Mouse (Mus musculus) ES-E14 (cell line): ENCODE data around the gene Galnt4. TPM values are rescaled to one million over a fixed set of nuclear protein-coding genes. Genes with fewer than 3 reads are reported as not detected.
A peak's percentile ranks its signal among the peaks of the same experiment; 100 is the strongest.

Source experiments
- DNase-seq: peaks from one replicate; pipeline ENCODE4 v3.0.0-alpha.2; 2013; ENCODE audit warnings: low read depth, low spot score
- H3K27ac ChIP-seq: 2 replicates; pipeline ENCODE4 v1.5.1; 2012; ENCODE audit warnings: low read depth, mild to moderate bottlenecking, low read length, moderate library complexity, mixed read lengths; ENCODE audit not compliant: poor library complexity, insufficient read depth, severe bottlenecking
- H3K36me3 ChIP-seq: 2 replicates; pipeline ENCODE4 v1.6.1; 2012; ENCODE audit warnings: mild to moderate bottlenecking, low read length, moderate library complexity, mixed read lengths; ENCODE audit not compliant: control insufficient read depth, poor library complexity, insufficient read depth, severe bottlenecking
- H3K4me1 ChIP-seq, 2 experiments: fragments of 150-350 bp in 1 of 2; sonication (generic) in 1 of 2; 2 replicates each; pipeline ENCODE4 v1.6.1; 2012; ENCODE audit warnings: low read length in 2 of 2, mild to moderate bottlenecking in 1 of 2, mixed read lengths in 1 of 2; ENCODE audit not compliant: control insufficient read depth in 2 of 2, insufficient read depth in 2 of 2, poor library complexity in 1 of 2
- H3K4me3 ChIP-seq, 2 experiments: fragments of 150-350 bp in 1 of 2; sonication (generic) in 1 of 2; 2 replicates each; pipeline ENCODE4 v1.5.1; 2012; ENCODE audit warnings: low read length in 2 of 2, low read depth in 1 of 2, mild to moderate bottlenecking in 1 of 2, mixed read lengths in 1 of 2; ENCODE audit not compliant: insufficient read depth in 1 of 2, poor library complexity in 1 of 2, severe bottlenecking in 1 of 2
- H3K9ac ChIP-seq: 2 replicates; pipeline ENCODE4 v1.6.1; 2012; ENCODE audit warnings: low read depth, mild to moderate bottlenecking, low read length, mixed read lengths; ENCODE audit not compliant: poor library complexity, insufficient read depth, severe bottlenecking
- H3K9me3 ChIP-seq: fragments of 150-350 bp; sonication (generic); 2 replicates; pipeline ENCODE4 v1.6.1; 2012; ENCODE audit warnings: low read depth, mild to moderate bottlenecking, low read length; ENCODE audit not compliant: control insufficient read depth, insufficient read depth
- CHD2 ChIP-seq: IDR thresholded peaks from 2 replicates; pipeline ENCODE4 v1.6.1; 2014; ENCODE audit warnings: mild to moderate bottlenecking, low read depth, low read length, inconsistent platforms
- HCFC1 ChIP-seq: IDR thresholded peaks from 2 replicates; pipeline ENCODE4 v1.6.1; 2012; ENCODE audit warnings: low read length, inconsistent platforms, borderline replicate concordance; ENCODE audit not compliant: insufficient read depth
- MAFK ChIP-seq: IDR thresholded peaks from 2 replicates; pipeline ENCODE4 v1.6.1; 2014; ENCODE audit warnings: mild to moderate bottlenecking, low read depth, low read length, inconsistent platforms; ENCODE audit not compliant: insufficient read depth
- ZC3H11A ChIP-seq: IDR thresholded peaks from 2 replicates; pipeline ENCODE4 v1.6.1; 2012; ENCODE audit warnings: low read depth, mild to moderate bottlenecking, inconsistent platforms, low read length, borderline replicate concordance
- ZNF384 ChIP-seq: IDR thresholded peaks from 2 replicates; pipeline ENCODE4 v1.6.1; 2012; ENCODE audit warnings: low read depth, low read length, inconsistent platforms
- in situ Hi-C, 2 experiments: fragments of 600-800 bp; cut with MboI; formaldehyde crosslinking; loops; one replicate each; pipeline ENCODE4 v1.15.1; 2025; ENCODE audit warnings: low sequenced_read_pairs in 2 of 2, inconsistent platforms in 1 of 2; ENCODE audit not compliant: unreplicated experiment in 2 of 2
- total RNA-seq: library from RNA; depleted of rRNA; stranded (reverse); fragments of 300-350 nt; gene quantifications from 2 replicates; pipeline ENCODE4 v1.2.3, GENCODE M21; 2012

The Galnt4 gene
- total RNA-seq, 1 experiment: 3.7 TPM

- H3K9ac ChIP-seq: no peak overlapping the region
- TF ChIP-seq HCFC1 (no peak), MAFK (no peak), CHD2 (no peak), ZC3H11A (no peak), ZNF384 (no peak)
- H3K4me3 ChIP-seq: no peak overlapping the region
- no peak for DNase-seq
- H3K27ac ChIP-seq: no peak overlapping the region
- in situ Hi-C loops: no loop called here
- no peaks in the 10 kb centered on the region for H3K36me3 ChIP-seq
- no peaks in the 10 kb centered on the region for H3K4me1 ChIP-seq
- H3K9me3 ChIP-seq: no peaks in the 10 kb centered on the region
These were observed 29.3 kb upstream of the Galnt4 start for GRCm38 (mm10) chr10:99078621-99079020.

GRCm38 (mm10) chr10:99081569-99081990, 26.4 kb upstream of the Galnt4 start:
- Histone ChIP-seq H3K9ac (no peak overlapping the region), H3K9me3 (no peaks in the 10 kb centered on the region), H3K36me3 (no peaks in the 10 kb centered on the region), H3K4me3 (no peak overlapping the region), H3K27ac (no peak overlapping the region), H3K4me1 (no peaks in the 10 kb centered on the region)
- TF ChIP-seq MAFK (no peak), ZNF384 (no peak), CHD2 (no peak), HCFC1 (no peak), ZC3H11A (no peak)
- in situ Hi-C loops: no loop called here
- DNase-seq: no peak

GRCm38 (mm10) chr10:99083431-99084003, 24.4 kb upstream of the Galnt4 start:
- no peak for DNase-seq
- Histone ChIP-seq H3K36me3 (no peaks in the 10 kb centered on the region), H3K4me3 (no peak overlapping the region), H3K9ac (no peak overlapping the region), H3K9me3 (no peaks in the 10 kb centered on the region), H3K27ac (no peak overlapping the region), H3K4me1 (no peaks in the 10 kb centered on the region)
- TF ChIP-seq CHD2 (no peak), ZNF384 (no peak), HCFC1 (no peak), ZC3H11A (no peak), MAFK (no peak)
- in situ Hi-C loops: no loop called here

- Histone ChIP-seq H3K4me1 (no peaks in the 10 kb centered on the region), H3K9me3 (no peaks in the 10 kb centered on the region), H3K36me3 (no peaks in the 10 kb centered on the region), H3K9ac (peak overlapping the region; percentile 16; the same call in 1 of the 2 replicates), H3K4me3 (peak overlapping the region; percentile 15 to 61; a peak in 3 of 4 replicates), H3K27ac (no peak overlapping the region)
- TF ChIP-seq CHD2: no peak
- peak; percentile 94 for TF ChIP-seq ZC3H11A
- DNase-seq: peak; percentile 80
- in situ Hi-C loops: no loop called here
These were observed 23.3 kb upstream of the Galnt4 start for GRCm38 (mm10) chr10:99084397-99085239.
